Mouse (Mus musculus) small intestine, adult 2 months (tissue): ENCODE measurements at regions not wholly inside any gene's neighbourhood (a gene's known extent, or its start where the extent isn't known, plus 50 kb on each side); places are given as distances from the start of the nearest gene placed in this dataset.

Source experiments
- CTCF ChIP-seq: fragments of 200-500 bp; IDR thresholded peaks from 2 replicates; pipeline ENCODE4 v1.5.1; 2012; ENCODE audit warnings: low read depth, mild to moderate bottlenecking, control low read depth, inconsistent platforms, low read length, moderate library complexity, mixed read lengths; ENCODE audit not compliant: insufficient replicate concordance, insufficient read length; ENCODE audit errors: extremely low read depth
- POLR2A ChIP-seq: fragments of 200-500 bp; IDR thresholded peaks from 2 replicates; pipeline ENCODE4 v1.6.1; 2012; ENCODE audit warnings: low read depth, mild to moderate bottlenecking, control low read depth, inconsistent platforms, low read length, moderate library complexity

DNA sequence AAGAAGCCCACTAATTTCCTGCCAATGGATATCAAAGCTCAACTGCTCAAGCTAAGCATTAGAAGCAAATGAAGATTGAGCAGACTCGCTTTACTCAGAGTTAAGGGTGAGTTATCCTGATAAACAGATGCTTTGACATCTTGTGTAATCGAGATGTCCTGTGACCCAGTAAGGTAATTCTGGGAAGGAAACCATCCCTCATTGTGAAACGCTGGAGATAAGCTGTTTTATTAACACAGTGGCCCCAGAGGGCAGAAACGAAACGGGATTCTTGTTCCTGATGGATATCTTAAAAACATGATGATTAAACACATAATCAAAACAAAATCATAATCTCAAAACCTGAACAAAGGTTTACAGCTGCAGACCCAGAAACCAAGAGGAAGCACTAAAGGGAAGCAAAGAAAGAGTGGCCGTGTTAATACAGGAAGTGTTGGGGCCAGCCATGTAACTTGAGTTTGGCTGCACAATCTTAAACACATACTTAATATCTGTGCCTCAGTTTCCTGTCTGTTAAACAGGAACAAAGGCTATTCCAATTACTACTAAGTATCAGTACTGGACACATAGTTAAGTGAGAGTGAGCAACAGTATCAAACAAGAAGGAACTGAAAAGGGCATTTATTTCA lies 184.2 kb downstream of the Gm12728 start:
- no peak for TF ChIP-seq POLR2A
- no peak for TF ChIP-seq CTCF
